Mouse (Mus musculus) olfactory bulb, adult 2 months (tissue): ENCODE measurements at regions not wholly inside any gene's neighbourhood (a gene's known extent, or its start where the extent isn't known, plus 50 kb on each side); places are given as distances from the start of the nearest gene placed in this dataset.

ENCODE experiments used
- CTCF ChIP-seq: fragments of 200-500 bp; IDR thresholded peaks from 2 replicates; pipeline ENCODE4 v1.5.1; 2012; ENCODE audit warnings: low read depth, mild to moderate bottlenecking, low read length, moderate library complexity; ENCODE audit not compliant: insufficient read depth
- POLR2A ChIP-seq: fragments of 200-500 bp; IDR thresholded peaks from 2 replicates; pipeline ENCODE4 v1.6.1; 2012; ENCODE audit warnings: mild to moderate bottlenecking, low read depth, low read length, moderate library complexity; ENCODE audit not compliant: insufficient read depth

GRCm38 (mm10) chr9:91135107-91135506 is 227.1 kb upstream of the Zic4 start:
- no peak for TF ChIP-seq CTCF
- no peak for TF ChIP-seq POLR2A
